Mouse (Mus musculus): ENCODE data around the gene Sugp1.

Gene Sugp1

GRCm38 (mm10) chr8:70110451-70110850 lies 67.8 kb downstream of the Sugp1 start:
- in situ Hi-C loops (cut with MboI, MseI) = no loop called here

- in situ Hi-C loops (cut with MboI, MseI) = no loop called here
Observed at GRCm38 (mm10) chr8:70111192-70111795, 68.7 kb downstream of the Sugp1 start.

DNA sequence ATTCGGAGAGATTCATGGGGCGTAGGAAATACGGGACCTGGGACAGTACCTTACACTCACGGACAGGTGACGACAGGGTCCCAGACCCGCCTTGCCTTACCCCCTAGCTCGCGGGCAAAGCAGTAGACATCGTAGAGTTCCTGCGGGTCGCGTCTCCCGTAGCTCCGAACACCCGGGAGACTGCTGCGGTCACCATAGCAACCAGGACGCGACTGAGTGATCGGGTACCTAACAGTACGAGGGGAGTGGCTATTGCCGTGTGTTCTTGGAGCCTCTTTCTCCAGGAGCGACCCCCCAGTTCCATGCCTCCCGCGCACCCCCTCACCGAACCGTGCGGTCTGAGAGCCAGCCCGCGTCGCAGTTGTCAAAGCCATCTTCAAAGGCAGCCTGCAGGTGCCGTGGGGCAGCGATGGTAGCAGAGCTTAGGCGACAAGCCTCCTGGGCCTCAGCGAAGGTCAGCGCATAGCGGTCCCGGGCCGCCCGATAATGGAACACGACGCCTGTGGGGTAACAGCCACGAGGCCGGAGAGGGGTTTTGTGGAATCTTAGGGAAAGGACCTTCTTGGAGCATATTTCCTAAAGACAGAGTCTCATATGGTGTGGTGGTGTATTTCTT lies 69.9 kb downstream of the Sugp1 start:
- in situ Hi-C loops (cut with MboI, MseI) = no loop called here

GRCm38 (mm10) chr8:70114488-70114887 lies 71.9 kb downstream of the Sugp1 start:
- in situ Hi-C loops (cut with MboI, MseI) = no loop called here

GRCm38 (mm10) chr8:70114892-70115291 lies 72.3 kb downstream of the Sugp1 start:
- in situ Hi-C loops (cut with MboI, MseI) = no loop called here

- in situ Hi-C loops (cut with MboI, MseI) = no loop called here
Observed at GRCm38 (mm10) chr8:70117611-70118010, 75.0 kb downstream of the Sugp1 start.

DNA sequence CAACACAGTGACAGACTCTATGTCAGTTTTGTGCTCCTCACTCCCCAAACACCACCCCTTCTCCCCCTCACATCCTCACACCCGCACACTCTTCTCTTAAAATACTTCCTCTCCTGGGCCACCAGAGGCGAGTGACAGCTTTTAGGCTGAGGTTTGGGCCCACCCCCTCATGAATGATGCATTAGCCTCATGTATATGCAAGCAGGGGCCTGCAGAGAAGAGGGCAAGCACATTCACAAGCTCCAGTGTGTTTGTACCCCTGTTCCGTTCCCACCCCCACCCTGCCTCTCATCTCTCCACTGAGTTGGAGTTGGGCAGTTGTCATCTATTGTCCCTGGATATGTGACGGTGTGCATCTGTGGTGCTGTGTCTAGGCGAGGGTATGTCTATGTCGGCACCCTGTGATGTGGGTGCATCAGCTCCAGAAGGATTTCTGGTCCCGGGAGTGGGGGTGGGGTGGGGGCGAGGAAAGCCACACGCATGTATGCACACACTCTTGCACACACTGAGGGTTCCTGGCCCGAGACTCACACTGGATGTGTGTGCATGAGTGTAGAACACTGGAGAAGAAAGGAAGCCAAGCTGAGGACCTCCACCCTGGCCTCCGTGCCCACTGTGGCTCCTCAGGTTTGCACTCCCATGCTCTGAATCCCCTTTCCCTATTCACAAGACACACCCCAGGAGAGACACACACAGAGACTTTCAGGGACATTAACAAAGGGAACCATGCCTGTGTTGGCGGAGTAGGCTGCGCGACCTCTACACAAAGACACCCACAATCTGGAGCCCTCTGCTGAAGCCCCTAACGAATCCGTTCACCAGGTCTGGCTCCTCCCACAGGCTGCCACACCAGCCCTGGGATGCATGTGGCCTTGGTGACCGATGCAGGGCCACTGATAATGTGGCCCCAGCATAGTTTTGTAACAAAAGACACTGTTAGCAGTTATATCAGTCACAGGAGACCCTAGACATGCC lies 76.4 kb downstream of the Sugp1 start:
- in situ Hi-C loops (cut with MboI, MseI) = no loop called here

- in situ Hi-C loops (cut with MboI, MseI) = no loop called here
Observed at GRCm38 (mm10) chr8:70120667-70121066, 78.1 kb downstream of the Sugp1 start, which contains the start of gene Ncan. TSS of gene Ncan (minus strand) at chr8:70120873.

Measured in T-helper 2 cell (primary cell).